Mouse (Mus musculus): ENCODE measurements around the gene Olfr981. TPM values are rescaled to one million over a fixed set of nuclear protein-coding genes. Genes with fewer than 3 reads are reported as not detected.
"Not testable (repeated sequence)": the region's sequence is repeated elsewhere in the genome, so short reads cannot be mapped to it uniquely, and the experiment has no call there.

Olfr981 gene
- not detected in 2 replicates for polyA plus RNA-seq (2014; fragmentation: Nextera tagmentation; extraction: Ambion mirVana)

DNA sequence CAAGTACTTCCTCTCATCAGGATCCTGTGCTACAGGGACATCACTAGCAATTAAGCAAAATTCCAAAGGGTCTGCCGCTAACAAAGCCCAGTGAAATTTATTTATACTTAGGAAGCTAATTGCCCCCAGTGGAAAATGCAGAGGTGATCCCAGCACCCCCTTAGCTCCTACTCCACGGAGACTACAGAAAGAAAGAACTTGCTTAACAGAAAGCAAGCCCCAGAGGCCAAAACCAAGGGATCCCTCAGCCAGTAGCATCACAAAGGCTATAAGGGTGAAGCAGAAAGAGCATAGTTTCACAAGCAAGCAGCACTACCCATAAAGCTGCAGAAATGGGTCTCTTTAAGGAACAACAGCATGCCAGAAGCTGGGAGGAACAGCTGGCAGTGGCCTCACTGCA, at the start of gene Olfr981:
Gene Olfr981 (plus strand): TSS at position 301 of the 400 bp plus-strand sequence.
- no peak within 1 kb of the TSS for H3K4me3 ChIP-seq (ENCODE audit: low read depth, low read length)
- H3K9me3 ChIP-seq (ENCODE audit: control insufficient read depth, low read depth, low read length) = no peaks in the 10 kb centered on the region
- H3K4me1 ChIP-seq (ENCODE audit: control insufficient read depth, insufficient read depth, low read length) = no peaks in the 10 kb centered on the region
- ATAC-seq (ENCODE audit: insufficient number of reproducible peaks, insufficient read depth, low FRiP score, low read depth) = no peak
- WGBS = 58% methylated on average over 2 of the region's 2 CpGs
- no peak within 1 kb of the TSS for H3K4me2 ChIP-seq (replicated peaks; ENCODE audit: low read depth, low read length)
- no peaks in the 10 kb centered on the region for H3K27me3 ChIP-seq (ENCODE audit: control insufficient read depth, insufficient read depth, low read length)
- no peak within 1 kb of the TSS for H3K9ac ChIP-seq (replicated peaks; ENCODE audit: low read depth, low read length)
- no peak within 1 kb of the TSS for H3K27ac ChIP-seq (ENCODE audit: low read length)
- no peaks in the 10 kb centered on the region for H3K36me3 ChIP-seq (ENCODE audit: control insufficient read depth, insufficient read depth, low read length)

DNA sequence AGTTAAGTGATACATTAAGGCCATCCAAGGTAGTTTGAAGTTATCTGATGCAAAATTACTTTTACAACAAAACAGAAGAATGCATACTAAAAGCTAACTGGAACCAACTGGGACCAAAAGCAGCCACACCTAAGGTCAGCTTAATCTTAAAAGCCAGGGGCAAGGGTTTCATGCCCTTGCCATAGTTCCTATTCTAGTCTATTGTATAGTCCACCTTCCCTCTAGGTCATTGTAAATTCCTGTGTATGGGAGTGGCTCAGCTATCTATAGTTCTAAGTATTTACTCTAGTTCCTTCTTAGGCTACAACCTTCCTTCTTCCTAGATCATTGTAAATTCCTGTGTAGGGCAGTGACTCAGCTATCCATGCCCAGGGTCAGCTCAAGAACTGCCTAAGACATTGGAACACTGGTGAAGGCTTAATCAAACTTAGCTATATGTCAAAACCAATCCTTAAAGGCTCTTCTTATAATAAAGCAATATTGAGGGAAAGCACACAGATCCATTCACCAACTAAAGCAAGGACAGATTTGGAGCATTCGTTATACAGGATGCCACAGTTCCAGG, 44.6 kb upstream of the Olfr981 start:
- H3K4me2 ChIP-seq (replicated peaks; ENCODE audit: low read depth, low read length); H3K9me3 ChIP-seq (ENCODE audit: control insufficient read depth, low read depth, low read length); ATAC-seq (ENCODE audit: insufficient number of reproducible peaks, insufficient read depth, low FRiP score, low read depth); H3K27ac ChIP-seq (ENCODE audit: low read length); H3K27me3 ChIP-seq (ENCODE audit: control insufficient read depth, insufficient read depth, low read length); H3K36me3 ChIP-seq (ENCODE audit: control insufficient read depth, insufficient read depth, low read length); H3K9ac ChIP-seq (replicated peaks; ENCODE audit: low read depth, low read length); H3K4me3 ChIP-seq (ENCODE audit: low read depth, low read length); H3K4me1 ChIP-seq (ENCODE audit: control insufficient read depth, insufficient read depth, low read length): not testable (repeated sequence)
- 81% methylated on average over 1 of the region's 1 CpGs for WGBS

DNA sequence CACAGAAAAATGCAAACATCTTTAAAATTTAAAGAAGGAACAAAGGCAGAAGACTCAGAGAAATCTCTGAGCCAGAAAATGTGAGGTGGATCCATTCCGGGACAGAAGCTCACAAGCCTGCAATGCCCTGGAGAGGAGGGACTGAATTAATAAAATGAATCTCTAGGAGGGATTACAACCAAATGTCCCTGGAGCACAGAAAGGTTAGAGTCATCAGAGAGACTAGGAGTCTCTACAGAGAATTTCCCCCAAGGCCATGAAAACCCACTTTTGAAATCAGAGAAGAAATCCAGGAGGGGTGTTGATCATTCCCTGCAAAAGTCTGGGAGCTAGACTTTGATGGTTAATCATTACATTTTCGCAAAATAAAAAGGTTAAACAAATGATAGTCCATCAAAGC, 29.5 kb upstream of the Olfr981 start, which contains the start of gene Olfr978:
Gene Olfr978 (plus strand): TSS at position 301 of the 400 bp plus-strand sequence.
- Histone ChIP-seq H3K36me3 (ENCODE audit: control insufficient read depth, insufficient read depth, low read length) (no peaks in the 10 kb centered on the region), H3K9me3 (ENCODE audit: control insufficient read depth, low read depth, low read length) (no peaks in the 10 kb centered on the region), H3K4me3 (ENCODE audit: low read depth, low read length) (no peak within 1 kb of the TSS), H3K9ac (replicated peaks; ENCODE audit: low read depth, low read length) (no peak within 1 kb of the TSS), H3K4me2 (replicated peaks; ENCODE audit: low read depth, low read length) (no peak within 1 kb of the TSS), H3K27me3 (ENCODE audit: control insufficient read depth, insufficient read depth, low read length) (no peaks in the 10 kb centered on the region), H3K4me1 (ENCODE audit: control insufficient read depth, insufficient read depth, low read length) (no peaks in the 10 kb centered on the region), H3K27ac (ENCODE audit: low read length) (no peak within 1 kb of the TSS)
- ATAC-seq (ENCODE audit: insufficient number of reproducible peaks, insufficient read depth, low FRiP score, low read depth) = no peak
- WGBS = 79% methylated on average over 2 of the region's 2 CpGs

DNA sequence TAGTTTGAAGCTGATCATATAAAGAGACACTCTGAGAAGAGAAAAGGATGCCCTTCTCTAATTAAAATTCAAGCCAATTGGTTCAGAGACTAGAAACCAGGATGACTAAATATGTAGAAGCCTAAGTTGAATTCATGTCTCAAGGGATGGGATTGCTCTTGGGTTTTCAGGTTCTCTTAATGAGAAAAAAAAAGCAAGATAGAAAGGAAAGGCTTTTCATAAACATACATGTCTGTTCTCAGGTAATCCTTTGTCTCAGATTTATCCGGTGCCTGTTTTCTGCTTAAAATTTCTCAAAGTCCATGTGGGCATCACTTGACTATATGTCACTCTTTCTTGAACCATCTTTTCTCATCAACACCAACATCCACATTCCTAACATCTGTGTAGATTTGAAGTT, 17.9 kb upstream of the Olfr981 start, which contains the start of gene Olfr979:
Gene Olfr979 (minus strand): TSS at position 101 of the 400 bp plus-strand sequence.
- no peak within 1 kb of the TSS for H3K27ac ChIP-seq (ENCODE audit: low read length)
- H3K4me2 ChIP-seq (replicated peaks; ENCODE audit: low read depth, low read length) = no peak within 1 kb of the TSS
- no peaks in the 10 kb centered on the region for H3K27me3 ChIP-seq (ENCODE audit: control insufficient read depth, insufficient read depth, low read length)
- H3K36me3 ChIP-seq (ENCODE audit: control insufficient read depth, insufficient read depth, low read length) = no peaks in the 10 kb centered on the region
- H3K4me3 ChIP-seq (ENCODE audit: low read depth, low read length) = no peak within 1 kb of the TSS
- no peak within 1 kb of the TSS for H3K9ac ChIP-seq (replicated peaks; ENCODE audit: low read depth, low read length)
- 94% methylated on average over 1 of the region's 1 CpGs for WGBS
- no peaks in the 10 kb centered on the region for H3K4me1 ChIP-seq (ENCODE audit: control insufficient read depth, insufficient read depth, low read length)
- no peaks in the 10 kb centered on the region for H3K9me3 ChIP-seq (ENCODE audit: control insufficient read depth, low read depth, low read length)
- no peak for ATAC-seq (ENCODE audit: insufficient number of reproducible peaks, insufficient read depth, low FRiP score, low read depth)

DNA sequence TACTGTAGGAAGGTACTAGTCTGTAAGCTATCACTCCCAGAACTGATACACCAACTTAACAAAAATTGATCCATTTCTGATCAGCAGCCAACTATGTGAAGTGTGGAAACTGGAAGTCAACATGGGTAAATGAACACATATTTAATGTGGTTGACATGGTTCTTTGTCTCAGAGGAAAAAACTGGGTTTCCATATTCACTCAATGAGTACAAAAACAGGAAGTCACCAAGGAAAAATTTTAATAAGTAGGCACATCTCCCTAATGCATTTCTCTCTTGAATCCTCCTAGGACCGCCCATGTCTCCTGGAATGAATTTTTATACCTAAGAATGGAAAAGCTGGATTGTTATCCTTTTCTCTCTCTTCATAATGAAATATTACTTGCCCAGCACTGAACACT, 11.8 kb upstream of the Olfr981 start, which contains the start of gene Olfr980:
Gene Olfr980 (minus strand): TSS at position 101 of the 400 bp plus-strand sequence.
- no peaks in the 10 kb centered on the region for H3K27me3 ChIP-seq (ENCODE audit: control insufficient read depth, insufficient read depth, low read length)
- no peak within 1 kb of the TSS for H3K4me3 ChIP-seq (ENCODE audit: low read depth, low read length)
- H3K27ac ChIP-seq (ENCODE audit: low read length) = no peak within 1 kb of the TSS
- WGBS = 85% methylated on average over 1 of the region's 1 CpGs
- H3K9me3 ChIP-seq (ENCODE audit: control insufficient read depth, low read depth, low read length) = no peaks in the 10 kb centered on the region
- H3K4me2 ChIP-seq (replicated peaks; ENCODE audit: low read depth, low read length) = no peak within 1 kb of the TSS
- ATAC-seq (ENCODE audit: insufficient number of reproducible peaks, insufficient read depth, low FRiP score, low read depth) = no peak
- no peaks in the 10 kb centered on the region for H3K36me3 ChIP-seq (ENCODE audit: control insufficient read depth, insufficient read depth, low read length)
- H3K4me1 ChIP-seq (ENCODE audit: control insufficient read depth, insufficient read depth, low read length) = no peaks in the 10 kb centered on the region
- H3K9ac ChIP-seq (replicated peaks; ENCODE audit: low read depth, low read length) = no peak within 1 kb of the TSS

DNA sequence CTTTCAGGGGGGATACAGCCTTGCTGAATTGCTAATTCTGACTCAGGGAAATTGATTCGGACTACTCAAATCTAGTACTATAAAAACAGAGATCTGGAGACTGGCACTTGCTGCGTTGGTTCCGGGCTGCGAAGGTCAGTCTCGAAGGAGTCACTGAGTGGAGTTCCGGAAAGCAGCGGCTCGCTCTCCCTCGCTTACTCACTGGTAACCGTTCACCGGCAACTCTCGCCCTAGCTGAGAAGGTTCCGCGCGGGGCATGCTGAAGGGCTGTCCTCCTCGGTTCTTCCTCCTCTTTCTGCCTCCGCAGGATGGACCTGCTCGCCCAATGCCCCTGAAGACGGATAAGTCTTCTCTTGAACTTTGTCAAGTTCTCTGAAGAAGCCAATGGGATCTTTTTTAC, 28.9 kb downstream of the Olfr981 start:
- Histone ChIP-seq H3K9ac (replicated peaks; ENCODE audit: low read depth, low read length) (no peak overlapping the region), H3K9me3 (ENCODE audit: control insufficient read depth, low read depth, low read length) (no peaks in the 10 kb centered on the region), H3K27ac (ENCODE audit: low read length) (no peak overlapping the region), H3K27me3 (ENCODE audit: control insufficient read depth, insufficient read depth, low read length) (no peaks in the 10 kb centered on the region), H3K4me2 (replicated peaks; ENCODE audit: low read depth, low read length) (no peak overlapping the region), H3K4me3 (ENCODE audit: low read depth, low read length) (no peak overlapping the region), H3K36me3 (ENCODE audit: control insufficient read depth, insufficient read depth, low read length) (no peaks in the 10 kb centered on the region), H3K4me1 (ENCODE audit: control insufficient read depth, insufficient read depth, low read length) (no peaks in the 10 kb centered on the region)
- no peak for ATAC-seq (ENCODE audit: insufficient number of reproducible peaks, insufficient read depth, low FRiP score, low read depth)
- 93% methylated on average over 19 of the region's 19 CpGs for WGBS

DNA sequence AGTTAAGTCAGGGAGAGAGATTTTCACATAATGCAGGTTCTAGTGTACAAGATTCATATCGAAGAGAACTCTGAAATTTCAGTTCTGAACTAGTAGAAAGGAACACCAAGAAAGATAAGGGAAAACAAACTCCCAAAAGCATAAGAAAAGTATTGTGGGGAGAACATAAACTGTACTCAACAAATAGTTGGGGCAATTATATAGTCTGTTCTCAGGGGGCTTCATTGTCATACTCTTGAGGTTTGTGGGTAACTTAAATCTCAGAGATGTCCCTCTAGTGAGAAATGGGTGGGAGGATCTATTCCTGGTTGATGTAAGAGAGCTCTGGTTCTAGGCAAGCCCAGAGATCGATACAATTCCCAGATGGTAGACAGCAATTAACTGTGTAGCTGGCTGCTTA, 52.3 kb downstream of the Olfr981 start, which contains the start of gene Olfr982:
Gene Olfr982 (plus strand): TSS at position 301 of the 400 bp plus-strand sequence.
- no peak within 1 kb of the TSS for H3K27ac ChIP-seq (ENCODE audit: low read length)
- no peaks in the 10 kb centered on the region for H3K4me1 ChIP-seq (ENCODE audit: control insufficient read depth, insufficient read depth, low read length)
- H3K4me2 ChIP-seq (replicated peaks; ENCODE audit: low read depth, low read length) = no peak within 1 kb of the TSS
- H3K36me3 ChIP-seq (ENCODE audit: control insufficient read depth, insufficient read depth, low read length) = no peaks in the 10 kb centered on the region
- H3K9ac ChIP-seq (replicated peaks; ENCODE audit: low read depth, low read length) = no peak within 1 kb of the TSS
- WGBS = 77% methylated on average over 2 of the region's 2 CpGs
- no peaks in the 10 kb centered on the region for H3K9me3 ChIP-seq (ENCODE audit: control insufficient read depth, low read depth, low read length)
- H3K4me3 ChIP-seq (ENCODE audit: low read depth, low read length) = no peak within 1 kb of the TSS
- no peak for ATAC-seq (ENCODE audit: insufficient number of reproducible peaks, insufficient read depth, low FRiP score, low read depth)
- no peaks in the 10 kb centered on the region for H3K27me3 ChIP-seq (ENCODE audit: control insufficient read depth, insufficient read depth, low read length)
